ENCODE assay signal across 17 mouse cellular contexts in the genomic region with DNA sequence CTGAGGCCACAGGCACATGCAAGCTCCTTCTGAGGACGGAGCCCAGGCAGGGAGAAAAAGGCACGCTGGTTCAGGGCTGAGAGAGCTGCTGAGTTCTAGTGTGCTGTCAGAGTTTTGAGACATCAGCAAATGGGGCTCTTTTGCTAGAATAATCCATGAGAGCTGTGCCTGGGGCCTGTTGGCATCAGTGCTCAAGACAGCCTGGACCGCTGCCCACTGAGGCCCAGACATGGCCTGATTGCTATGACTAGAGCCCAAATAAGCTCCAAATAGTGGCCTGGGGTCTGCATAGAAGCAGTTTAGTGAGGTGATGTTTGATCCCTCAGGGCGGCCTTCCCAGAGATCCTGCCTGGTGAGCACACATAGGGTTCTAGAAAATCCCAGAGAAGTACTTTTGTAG.
DNase-seq lines count a peak whose midpoint lies in the region; ATAC-seq lines count a peak whose summit lies in the region.
"Had no signal": no experiment of that assay in that cellular context is flagged by ENCODE, and none has a peak within 500 bp of the region (broad histone marks: within the 10 kb centered on the region; RNA-seq: fewer than 3 reads in every experiment).

No protein-coding gene starts in this region.

- H3K4me3 ChIP-seq in heart, embryonic 11.5 days (ENCODE audit: low read depth, low read length) = no peak overlapping the region
- no peak overlapping the region for H3K4me3 ChIP-seq in midbrain, embryonic 11.5 days (ENCODE audit: low read depth, low read length)
- no peak overlapping the region for H3K4me3 ChIP-seq in midbrain, embryonic 16.5 days (ENCODE audit: low read depth, low read length)
- no peak overlapping the region for H3K4me3 ChIP-seq in midbrain, embryonic 13.5 days (replicated peaks)
- H3K4me3 ChIP-seq: hindbrain, embryonic 10.5 days had no signal

- intact Hi-C loops in heart, postnatal 14 days (cut with DNase I) = no loop called here

- 82% methylated on average over 4 of the region's 4 CpGs for WGBS in heart, embryonic 11.5 days (ENCODE audit: insufficient replicate concordance)
- 77% methylated on average over 4 of the region's 4 CpGs for WGBS in midbrain, embryonic 11.5 days
- 82% methylated on average over 4 of the region's 4 CpGs for WGBS in midbrain, embryonic 16.5 days
- 88% methylated on average over 4 of the region's 4 CpGs for WGBS in midbrain, embryonic 13.5 days

- no peak for ATAC-seq in heart, embryonic 11.5 days (replicated peaks; ENCODE audit: insufficient number of reproducible peaks, low FRiP score, low TSS enrichment)
- ATAC-seq in midbrain, embryonic 11.5 days (ENCODE audit: low FRiP score) = no peak
- no peak for ATAC-seq in midbrain, embryonic 16.5 days
- ATAC-seq in midbrain, embryonic 13.5 days = no peak
- ATAC-seq in megakaryocyte, adult 5-6 weeks (ENCODE audit: poor library complexity, severe bottlenecking) = no peak
- ATAC-seq: activated CD4-positive, CD25-positive, alpha-beta regulatory T cell, adult 4 months; inflammation-experienced regulatory T-cells, adult 6 months; Patski had no signal

- H3K4me1 ChIP-seq in heart, embryonic 11.5 days (ENCODE audit: control insufficient read depth, insufficient read depth, low read length) = no peaks in the 10 kb centered on the region
- H3K4me1 ChIP-seq in midbrain, embryonic 11.5 days (ENCODE audit: control insufficient read depth, insufficient read depth, low read length) = peaks cover 40% of the 10 kb centered on the region
- peaks cover 7% of the 10 kb centered on the region for H3K4me1 ChIP-seq in midbrain, embryonic 16.5 days (ENCODE audit: control insufficient read depth, insufficient read depth, low read length)
- H3K4me1 ChIP-seq in midbrain, embryonic 13.5 days (replicated peaks) = peaks cover 63% of the 10 kb centered on the region

- no peaks in the 10 kb centered on the region for H3K36me3 ChIP-seq in heart, embryonic 11.5 days (ENCODE audit: control insufficient read depth, insufficient read depth, low read length)
- H3K36me3 ChIP-seq in midbrain, embryonic 11.5 days (ENCODE audit: control insufficient read depth, insufficient read depth, low read length) = no peaks in the 10 kb centered on the region
- no peaks in the 10 kb centered on the region for H3K36me3 ChIP-seq in midbrain, embryonic 16.5 days (ENCODE audit: control insufficient read depth, insufficient read depth, low read length)
- H3K36me3 ChIP-seq in midbrain, embryonic 13.5 days = no peaks in the 10 kb centered on the region
- H3K36me3 ChIP-seq: hindbrain, embryonic 10.5 days had no signal

- H3K27ac ChIP-seq in heart, embryonic 11.5 days (ENCODE audit: low read depth, low read length) = no peak overlapping the region
- no peak overlapping the region for H3K27ac ChIP-seq in midbrain, embryonic 11.5 days (ENCODE audit: low read depth, low read length)
- no peak overlapping the region for H3K27ac ChIP-seq in midbrain, embryonic 16.5 days (ENCODE audit: low read length)
- H3K27ac ChIP-seq in midbrain, embryonic 13.5 days = no peak overlapping the region
- H3K27ac ChIP-seq: hindbrain, embryonic 10.5 days had no signal

- no peaks in the 10 kb centered on the region for H3K9me3 ChIP-seq in heart, embryonic 11.5 days (replicated peaks; ENCODE audit: control insufficient read depth, low read length)
- H3K9me3 ChIP-seq in midbrain, embryonic 11.5 days (ENCODE audit: control insufficient read depth, low read length) = no peaks in the 10 kb centered on the region
- H3K9me3 ChIP-seq in midbrain, embryonic 16.5 days (replicated peaks; ENCODE audit: control insufficient read depth, low read length, poor library complexity, severe bottlenecking) = no peaks in the 10 kb centered on the region
- H3K9me3 ChIP-seq in midbrain, embryonic 13.5 days = no peaks in the 10 kb centered on the region
- H3K9me3 ChIP-seq: hindbrain, embryonic 10.5 days had no signal

- peaks cover 16% of the 10 kb centered on the region for H3K27me3 ChIP-seq in heart, embryonic 11.5 days (ENCODE audit: control insufficient read depth, insufficient read depth, low read length)
- peaks cover 22% of the 10 kb centered on the region for H3K27me3 ChIP-seq in midbrain, embryonic 11.5 days (ENCODE audit: control insufficient read depth, insufficient read depth, low read length)
- H3K27me3 ChIP-seq in midbrain, embryonic 16.5 days (ENCODE audit: control insufficient read depth, insufficient read depth, low read depth, low read length) = peaks cover 3% of the 10 kb centered on the region; the same call in 1 of the 2 replicates
- H3K27me3 ChIP-seq in midbrain, embryonic 13.5 days = peaks cover 40% of the 10 kb centered on the region
- H3K27me3 ChIP-seq: Patski had no signal

- H3K9ac ChIP-seq in heart, embryonic 11.5 days (ENCODE audit: low read depth, low read length) = no peak overlapping the region
- no peak overlapping the region for H3K9ac ChIP-seq in midbrain, embryonic 11.5 days (ENCODE audit: low read length)
- no peak overlapping the region for H3K9ac ChIP-seq in midbrain, embryonic 16.5 days (ENCODE audit: low read depth, low read length)
- peak overlapping the region; percentile 19; the same call in 1 of the 2 replicates for H3K9ac ChIP-seq in midbrain, embryonic 13.5 days (replicated peaks)

- H3K4me2 ChIP-seq in heart, embryonic 11.5 days = no peak overlapping the region; the same call in 1 of the 2 replicates
- no peak overlapping the region for H3K4me2 ChIP-seq in midbrain, embryonic 11.5 days
- H3K4me2 ChIP-seq in midbrain, embryonic 16.5 days (ENCODE audit: low read length) = no peak overlapping the region
- H3K4me2 ChIP-seq in midbrain, embryonic 13.5 days (replicated peaks) = no peak overlapping the region

- peak; percentile 26 for DNase-seq in adrenal gland, postnatal 25 days
- no peak for DNase-seq in adrenal gland, adult (ENCODE audit: inconsistent age in 2 of 2, low spot score in 1 of 2)
- DNase-seq in heart, postnatal 14 days = peak; percentile 14 to 30
- peak; percentile 75 for DNase-seq in midbrain, embryonic 11.5 days (ENCODE audit: low spot score, missing footprints)
- DNase-seq: kidney, adult 9 months; lung, adult 18-20 months; lung, postnatal 4 days; right cerebral cortex, postnatal 25 days; thymus, postnatal 14 days had no signal

Comparison
In these comparisons a context has a peak if more than half of its experiments do, and no peak if none do; other contexts are left out.
1. DNase-seq: peak in adrenal gland, postnatal 25 days (single experiment), heart, postnatal 14 days (2 of 2) and midbrain, embryonic 11.5 days (single experiment); none in adrenal gland, adult (0 of 2).